Mouse (Mus musculus) myocyte (in vitro differentiated cells): Measurements from ENCODE around the gene Ajap1. TPM values are rescaled to one million over a fixed set of nuclear protein-coding genes. Genes with fewer than 3 reads are reported as not detected.

ENCODE experiments used
- H3K27me3 ChIP-seq: one replicate; pipeline ENCODE4 v1.6.1; 2011; ENCODE audit not compliant: control insufficient read depth, insufficient read depth, insufficient read length
- H3K36me3 ChIP-seq: one replicate; pipeline ENCODE4 v1.6.1; 2011; ENCODE audit not compliant: control insufficient read depth, insufficient read depth
- H3K4me2 ChIP-seq: one replicate; pipeline ENCODE4 v1.6.1; 2011; ENCODE audit warnings: low read depth, control low read depth
- H3K4me3 ChIP-seq: one replicate; pipeline ENCODE4 v1.5.1; 2011; ENCODE audit warnings: mild to moderate bottlenecking, control low read depth, moderate library complexity
- H3K79me2 ChIP-seq: one replicate; pipeline ENCODE4 v1.6.1; 2011; ENCODE audit not compliant: control insufficient read depth, insufficient read depth
- H3ac ChIP-seq: one replicate; pipeline ENCODE4 v1.6.1; 2011; ENCODE audit not compliant: control insufficient read depth, insufficient read length
- CEBPB ChIP-seq: IDR thresholded peaks from 2 replicates; pipeline ENCODE4 v1.6.1; 2011; ENCODE audit warnings: mild to moderate bottlenecking, moderate library complexity; ENCODE audit not compliant: poor library complexity, insufficient read depth, severe bottlenecking
- E2F4 ChIP-seq: IDR thresholded peaks from one replicate; pipeline ENCODE4 v1.6.1; 2011; ENCODE audit warnings: mild to moderate bottlenecking, control low read depth, moderate library complexity; ENCODE audit not compliant: insufficient read depth
- MAX ChIP-seq: IDR thresholded peaks from one replicate; pipeline ENCODE4 v1.6.1; 2011; ENCODE audit warnings: low read depth, mild to moderate bottlenecking, control low read depth
- MYOD1 ChIP-seq, 3 experiments: IDR thresholded peaks; one replicate each; pipeline ENCODE4 v1.6.1; 2011; ENCODE audit warnings: control low read depth in 2 of 3, low read depth in 2 of 3, mild to moderate bottlenecking in 2 of 3, moderate library complexity in 1 of 3; ENCODE audit not compliant: insufficient read length in 2 of 3, control insufficient read depth in 1 of 3
- MYOG ChIP-seq, 3 experiments: IDR thresholded peaks; one replicate each; pipeline ENCODE4 v1.6.1; 2011; ENCODE audit warnings: control low read depth in 2 of 3, low read depth in 2 of 3, mild to moderate bottlenecking in 2 of 3; ENCODE audit not compliant: insufficient read length in 2 of 3, control insufficient read depth in 1 of 3, insufficient read depth in 1 of 3
- POLR2A ChIP-seq: IDR thresholded peaks from one replicate; pipeline ENCODE4 v1.6.1; 2011; ENCODE audit warnings: low read depth, mild to moderate bottlenecking, control low read depth, moderate library complexity; ENCODE audit not compliant: insufficient read length
- POLR2AphosphoS2 ChIP-seq: IDR thresholded peaks from one replicate; pipeline ENCODE4 v1.6.1; 2011; ENCODE audit warnings: low read depth, control low read depth; ENCODE audit not compliant: insufficient read length
- REST ChIP-seq: IDR thresholded peaks from one replicate; pipeline ENCODE4 v1.6.1; 2011; ENCODE audit warnings: mild to moderate bottlenecking, control low read depth, moderate library complexity; ENCODE audit not compliant: insufficient read depth, insufficient read length
- SRF ChIP-seq: IDR thresholded peaks from one replicate; pipeline ENCODE4 v1.6.1; 2011; ENCODE audit warnings: low read depth; ENCODE audit not compliant: control insufficient read depth, insufficient read length
- TCF12 ChIP-seq: IDR thresholded peaks from one replicate; pipeline ENCODE4 v1.6.1; 2011; ENCODE audit warnings: mild to moderate bottlenecking, control low read depth; ENCODE audit not compliant: poor library complexity, insufficient read depth, severe bottlenecking
- TCF3 ChIP-seq: IDR thresholded peaks from one replicate; pipeline ENCODE4 v1.6.1; 2011; ENCODE audit warnings: low read depth, control low read depth; ENCODE audit not compliant: insufficient read length
- USF1 ChIP-seq: IDR thresholded peaks from one replicate; pipeline ENCODE4 v1.6.1; 2011; ENCODE audit warnings: low read depth, mild to moderate bottlenecking, control low read depth, moderate library complexity
- polyA plus RNA-seq: library from polyadenylated mRNA; unstranded; fragments of >200 nt; fragmentation: generic; extraction: Trizol; gene quantifications from one replicate; pipeline ENCODE4 v1.2.1, GENCODE M21; 2012; ENCODE audit warnings: missing spikeins

Gene Ajap1
- polyA plus RNA-seq, 1 experiment: not detected

- Histone ChIP-seq H3ac (no peak overlapping the region), H3K4me3 (no peak overlapping the region), H3K36me3 (no peaks in the 10 kb centered on the region), H3K4me2 (no peak overlapping the region), H3K27me3 (no peaks in the 10 kb centered on the region), H3K79me2 (no peaks in the 10 kb centered on the region)
- no peak for TF ChIP-seq POLR2AphosphoS2
- TF ChIP-seq TCF3: no peak
- TF ChIP-seq MYOD1 (IDR thresholded peaks at IDR 0.05; ENCODE audit: control insufficient read depth in 1 of 3, insufficient read length in 2 of 3, low read depth in 2 of 3): no peak
- TF ChIP-seq CEBPB: no peak
- no peak for TF ChIP-seq SRF
- no peak for TF ChIP-seq REST
- TF ChIP-seq E2F4: no peak
- TF ChIP-seq MAX: no peak
- no peak for TF ChIP-seq POLR2A
Measured at GRCm38 (mm10) chr4:153357539-153358242, 124.9 kb downstream of the Ajap1 start.

- Histone ChIP-seq H3K79me2 (no peaks in the 10 kb centered on the region), H3K27me3 (no peaks in the 10 kb centered on the region), H3K36me3 (no peaks in the 10 kb centered on the region), H3K4me2 (no peak overlapping the region), H3ac (no peak overlapping the region), H3K4me3 (no peak overlapping the region)
- TF ChIP-seq MYOD1 (IDR thresholded peaks at IDR 0.05; ENCODE audit: control insufficient read depth in 1 of 3, insufficient read length in 2 of 3, low read depth in 2 of 3): no peak
- no peak for TF ChIP-seq MAX
- no peak for TF ChIP-seq REST
- TF ChIP-seq TCF12: no peak
- TF ChIP-seq POLR2A: no peak
- no peak for TF ChIP-seq USF1
- no peak for TF ChIP-seq POLR2AphosphoS2
- TF ChIP-seq E2F4: no peak
Measured at GRCm38 (mm10) chr4:153356236-153356635, 126.4 kb downstream of the Ajap1 start.

- Histone ChIP-seq H3K27me3 (no peaks in the 10 kb centered on the region), H3K4me3 (no peak overlapping the region), H3ac (no peak overlapping the region), H3K79me2 (no peaks in the 10 kb centered on the region), H3K36me3 (no peaks in the 10 kb centered on the region), H3K4me2 (no peak overlapping the region)
- TF ChIP-seq CEBPB (no peak), MAX (no peak), POLR2AphosphoS2 (no peak), USF1 (no peak), TCF12 (no peak), REST (no peak), POLR2A (no peak), TCF3 (no peak)
Measured at GRCm38 (mm10) chr4:153344999-153345398, 137.6 kb downstream of the Ajap1 start.

GRCm38 (mm10) chr4:153340887-153341286 is 141.7 kb downstream of the Ajap1 start:
- H3ac ChIP-seq: no peak overlapping the region
- no peak for TF ChIP-seq MYOG (IDR thresholded peaks at IDR 0.05; ENCODE audit: control insufficient read depth in 1 of 3, insufficient read depth in 1 of 3, insufficient read length in 2 of 3, low read depth in 2 of 3)
- TF ChIP-seq SRF: no peak
- no peak for TF ChIP-seq POLR2A
- TF ChIP-seq E2F4: no peak
- no peak for TF ChIP-seq POLR2AphosphoS2
- no peak for TF ChIP-seq MYOD1 (IDR thresholded peaks at IDR 0.05; ENCODE audit: control insufficient read depth in 1 of 3, insufficient read length in 2 of 3, low read depth in 2 of 3)
- TF ChIP-seq USF1: no peak
- no peak for TF ChIP-seq CEBPB
- TF ChIP-seq TCF3: no peak
- no peak for TF ChIP-seq REST
- no peak for TF ChIP-seq TCF12
- TF ChIP-seq MAX: no peak
- no peaks in the 10 kb centered on the region for H3K27me3 ChIP-seq
- H3K4me2 ChIP-seq: no peak overlapping the region
- no peak overlapping the region for H3K4me3 ChIP-seq
- no peaks in the 10 kb centered on the region for H3K79me2 ChIP-seq
- H3K36me3 ChIP-seq: no peaks in the 10 kb centered on the region

GRCm38 (mm10) chr4:153335301-153335799 is 147.3 kb downstream of the Ajap1 start:
- H3K36me3 ChIP-seq: no peaks in the 10 kb centered on the region
- H3K27me3 ChIP-seq: no peaks in the 10 kb centered on the region
- no peak overlapping the region for H3K4me3 ChIP-seq
- no peak overlapping the region for H3ac ChIP-seq
- TF ChIP-seq REST: no peak
- TF ChIP-seq E2F4: no peak
- no peak for TF ChIP-seq POLR2A
- TF ChIP-seq MYOG (IDR thresholded peaks at IDR 0.05; ENCODE audit: control insufficient read depth in 1 of 3, insufficient read depth in 1 of 3, insufficient read length in 2 of 3, low read depth in 2 of 3): no peak
- TF ChIP-seq TCF12: no peak
- no peak for TF ChIP-seq TCF3
- TF ChIP-seq MYOD1 (IDR thresholded peaks at IDR 0.05; ENCODE audit: control insufficient read depth in 1 of 3, insufficient read length in 2 of 3, low read depth in 2 of 3): no peak
- TF ChIP-seq POLR2AphosphoS2: no peak
- TF ChIP-seq CEBPB: no peak
- TF ChIP-seq USF1: no peak
- no peak for TF ChIP-seq MAX
- no peak for TF ChIP-seq SRF
- no peak overlapping the region for H3K4me2 ChIP-seq
- no peaks in the 10 kb centered on the region for H3K79me2 ChIP-seq
